27 mouse cellular contexts compared by ENCODE assay signal in genomic region chr2:77003148-77003547, GRCm38 (mm10). TPM values are rescaled to one million over a fixed set of nuclear protein-coding genes. Genes with fewer than 3 reads are reported as not detected.
DNase-seq lines count a peak whose midpoint lies in the region; ATAC-seq and TF ChIP-seq lines count a peak whose summit lies in the region.
"Had no signal": no experiment of that assay in that cellular context is flagged by ENCODE, and none has a peak within 500 bp of the region (broad histone marks: within the 10 kb centered on the region; RNA-seq: fewer than 3 reads in every experiment).

No protein-coding gene starts in this region.

- no peaks in the 10 kb centered on the region for H3K27me3 ChIP-seq in lung, postnatal 0 days (replicated peaks; ENCODE audit: insufficient read depth, low read length)
- H3K27me3 ChIP-seq: CH12.LX; embryonic facial prominence, embryonic 13.5 days; embryonic facial prominence, embryonic 15.5 days; forebrain, embryonic 12.5 days had no signal

- no peaks in the 10 kb centered on the region for H3K9me3 ChIP-seq in lung, postnatal 0 days (ENCODE audit: low read length)
- H3K9me3 ChIP-seq: embryonic facial prominence, embryonic 13.5 days; embryonic facial prominence, embryonic 15.5 days; forebrain, embryonic 10.5 days; forebrain, embryonic 12.5 days had no signal

- no peak overlapping the region for H3K4me3 ChIP-seq in lung, postnatal 0 days (ENCODE audit: low read depth, low read length)
- H3K4me3 ChIP-seq in lung, adult 2 months (replicated peaks; ENCODE audit: extremely low read depth, low read depth, low read length), result no peak overlapping the region
- H3K4me3 ChIP-seq: embryonic facial prominence, embryonic 13.5 days; embryonic facial prominence, embryonic 15.5 days; erythroblast, embryonic 14.5 days; forebrain, embryonic 10.5 days; forebrain, embryonic 12.5 days had no signal

- no peak overlapping the region for H3K9ac ChIP-seq in lung, postnatal 0 days (replicated peaks; ENCODE audit: low read depth)
- H3K9ac ChIP-seq: embryonic facial prominence, embryonic 13.5 days; embryonic facial prominence, embryonic 15.5 days; forebrain, embryonic 12.5 days had no signal

- no peaks in the 10 kb centered on the region for H3K36me3 ChIP-seq in lung, postnatal 0 days (ENCODE audit: insufficient read depth, low read length)
- H3K36me3 ChIP-seq: embryonic facial prominence, embryonic 13.5 days; embryonic facial prominence, embryonic 15.5 days; forebrain, embryonic 10.5 days; forebrain, embryonic 12.5 days; G1E had no signal

- no peak for TF ChIP-seq POLR2A in lung, adult 2 months (IDR thresholded peaks at IDR 0.05; ENCODE audit: borderline replicate concordance, extremely low read depth, low read depth, low read length)

- ATAC-seq in lung, postnatal 0 days, result peak; percentile 68
- ATAC-seq: activated CD4-positive, CD25-positive, alpha-beta regulatory T cell, adult 4 months; CD4-positive, CD25-positive, alpha-beta regulatory T cell, adult 4 months; forebrain, embryonic 14.5 days; forebrain, embryonic 16.5 days; Patski had no signal

- 49% methylated on average over 2 of the region's 2 CpGs for WGBS in lung, postnatal 0 days
- 47% methylated on average over 2 of the region's 2 CpGs for WGBS in lung, adult 2 months

- peak; percentile 59 for DNase-seq in lung, postnatal 0 days (ENCODE audit: low spot score)
- DNase-seq in lung, adult 2 months, result no peak
- peak; percentile 32 for DNase-seq in lung, postnatal 36 days
- no peak for DNase-seq in lung, postnatal 10 days
- DNase-seq in cerebellum, adult 18-20 months, result no peak
- DNase-seq: adrenal gland, adult 8-10 months; adrenal gland, postnatal 14 days; adrenal gland, postnatal 36 days; B cell, adult 2 months; cerebellum, adult 11-12 months; cerebellum, adult 8-10 months; cerebellum, adult 9-11 months; cerebellum, postnatal 14 days; cerebellum, postnatal 36 days; embryo, embryonic 11 days had no signal

- H3K4me1 ChIP-seq in lung, postnatal 0 days (ENCODE audit: insufficient read depth, low read depth, low read length), result no peaks in the 10 kb centered on the region
- no peaks in the 10 kb centered on the region for H3K4me1 ChIP-seq in lung, adult 2 months (ENCODE audit: control insufficient read depth, insufficient read depth, low read length)
- H3K4me1 ChIP-seq: embryonic facial prominence, embryonic 13.5 days; embryonic facial prominence, embryonic 15.5 days; forebrain, embryonic 10.5 days; forebrain, embryonic 12.5 days had no signal

- TF ChIP-seq EP300 in lung, postnatal 0 days (IDR thresholded peaks at IDR 0.05), result no peak

- no peak overlapping the region for H3K4me2 ChIP-seq in lung, postnatal 0 days (replicated peaks; ENCODE audit: low read depth, low read length)
- H3K4me2 ChIP-seq: embryonic facial prominence, embryonic 13.5 days; embryonic facial prominence, embryonic 15.5 days; forebrain, embryonic 12.5 days had no signal

- no peak for TF ChIP-seq CTCF in lung, postnatal 0 days (IDR thresholded peaks at IDR 0.05)
- no peak for TF ChIP-seq CTCF in lung, adult 2 months (IDR thresholded peaks at IDR 0.05; ENCODE audit: insufficient read depth, low read length)

- H3K27ac ChIP-seq in lung, postnatal 0 days (ENCODE audit: low read length), result no peak overlapping the region
- H3K27ac ChIP-seq: embryonic facial prominence, embryonic 13.5 days; embryonic facial prominence, embryonic 15.5 days; forebrain, embryonic 10.5 days; forebrain, embryonic 12.5 days had no signal

RNA-seq across cellular contexts. Expression of gene Ttn, which starts 20.8 kb away (rescaled TPM):
- polyA plus RNA-seq in lung, postnatal 0 days (2015; fragmentation: Nextera tagmentation; extraction: Ambion mirVana), result 5.5 and 9.0 TPM in 2 replicates
- polyA plus RNA-seq in lung, adult 2 months (2012; rRNA removed), result 0.71 and 6.3 TPM in 2 replicates
- polyA plus RNA-seq: G1E had no signal

Comparison
In these comparisons a context has a peak if more than half of its experiments do, and no peak if none do; other contexts are left out.
1. DNase-seq: peak in lung, postnatal 0 days (single experiment) and lung, postnatal 36 days (single experiment); none in lung, adult 2 months (single experiment), lung, postnatal 10 days (single experiment) and cerebellum, adult 18-20 months (0 of 2).